Mouse (Mus musculus) cerebellum, postnatal 25 days (tissue): ENCODE measurements at regions not wholly inside any gene's neighbourhood (a gene's known extent, or its start where the extent isn't known, plus 50 kb on each side); places are given as distances from the start of the nearest gene placed in this dataset.
"Not testable (repeated sequence)": the region's sequence is repeated elsewhere in the genome, so short reads cannot be mapped to it uniquely, and the experiment has no call there.

Experiments
- DNase-seq, 2 experiments: peaks; one replicate each; pipeline ENCODE4 v3.0.0; 2021; ENCODE audit warnings: mixed read lengths in 2 of 2

GRCm38 (mm10) chr2:149283274-149283673 is 121.6 kb upstream of the Cst10 start:
- DNase-seq = no peak

- no peak for DNase-seq
These were observed 120.7 kb upstream of the Cst10 start for GRCm38 (mm10) chr2:149284199-149284598.

GRCm38 (mm10) chr2:149296936-149297335 is 107.9 kb upstream of the Cst10 start:
- DNase-seq = not testable (repeated sequence)

GRCm38 (mm10) chr2:149305553-149305952 is 99.3 kb upstream of the Cst10 start:
- DNase-seq = no peak

- DNase-seq = peak; percentile 25 to 52
These were observed 54.5 kb upstream of the Cst10 start for GRCm38 (mm10) chr2:149350239-149350811.
